Mouse (Mus musculus): Measurements from ENCODE around the gene Nudt22. TPM values are rescaled to one million over a fixed set of nuclear protein-coding genes. Genes with fewer than 3 reads are reported as not detected.
A peak's percentile ranks its signal among the peaks of the same experiment; 100 is the strongest.

Nudt22 gene
- total and polyA plus RNA-seq, 2 experiments from 2014 or later, result 19.7 to 20.8 TPM

DNA sequence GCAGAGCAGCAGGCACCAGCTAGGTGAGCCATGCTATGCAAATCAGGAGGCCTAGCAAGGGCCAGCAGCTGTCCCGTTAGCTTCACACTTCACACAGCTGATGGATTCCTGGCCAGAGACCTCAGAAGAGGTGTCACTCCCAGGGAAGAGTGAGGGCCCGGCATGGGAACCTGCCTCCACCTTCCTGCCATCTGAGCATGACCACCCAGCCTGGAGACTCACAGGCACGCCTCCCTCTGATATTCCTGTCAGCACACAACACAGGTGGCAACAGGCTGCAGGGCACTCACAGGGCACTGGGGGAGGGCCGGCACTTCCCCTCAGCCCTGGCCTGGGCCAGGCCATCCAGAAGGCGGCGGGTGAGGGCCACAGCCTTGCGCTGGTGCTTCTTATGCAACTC is 40.5 kb downstream of the Nudt22 start:
- no peak for ATAC-seq
- Histone ChIP-seq H3K9me3 (ENCODE audit: low read length) (no peaks in the 10 kb centered on the region), H3K27me3 (ENCODE audit: insufficient read depth, low read length) (no peaks in the 10 kb centered on the region), H3K36me3 (ENCODE audit: insufficient read depth, low read length) (0 out of 2 replicates have a peak, but pooled peaks cover 4% of the 10 kb centered on the region), H3K9ac (replicated peaks; ENCODE audit: low read length) (no peak overlapping the region), H3K4me3 (ENCODE audit: low read length) (no peak overlapping the region), H3K4me2 (ENCODE audit: low read depth, low read length) (no peak overlapping the region), H3K4me1 (ENCODE audit: insufficient read depth, low read length) (peaks cover 14% of the 10 kb centered on the region), H3K27ac (no peak overlapping the region)
- no peak for TF ChIP-seq CTCF (IDR thresholded peaks at IDR 0.05; ENCODE audit: low read depth)
- DNase-seq (ENCODE audit: low spot score), result no peak
- 81% methylated on average over 7 of the region's 7 CpGs for WGBS

DNA sequence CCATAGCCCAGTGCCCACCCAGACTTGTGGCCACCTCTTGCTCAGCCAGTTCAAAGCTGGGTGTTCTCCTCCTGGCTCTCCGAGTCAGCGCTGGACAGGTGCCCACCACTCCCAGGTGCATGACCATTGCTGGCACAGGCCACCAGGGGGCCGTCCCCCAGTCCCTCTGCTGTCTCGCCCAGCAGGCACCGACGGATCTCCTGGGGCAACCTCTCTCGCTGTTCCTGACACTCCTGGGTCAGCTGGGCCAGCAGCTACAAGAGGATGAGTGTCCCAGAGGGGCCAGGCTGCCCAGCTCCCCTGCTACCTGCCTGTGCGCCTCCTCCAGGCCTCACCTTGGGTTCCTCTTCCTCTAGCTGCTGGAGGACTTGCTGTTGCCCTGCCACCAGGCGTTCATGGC is 41.9 kb downstream of the Nudt22 start:
- Histone ChIP-seq H3K36me3 (ENCODE audit: insufficient read depth, low read length) (0 out of 2 replicates have a peak, but pooled peaks cover 4% of the 10 kb centered on the region), H3K27me3 (ENCODE audit: insufficient read depth, low read length) (no peaks in the 10 kb centered on the region), H3K9me3 (ENCODE audit: low read length) (no peaks in the 10 kb centered on the region), H3K4me2 (ENCODE audit: low read depth, low read length) (no peak overlapping the region), H3K4me1 (ENCODE audit: insufficient read depth, low read length) (peaks cover 14% of the 10 kb centered on the region), H3K27ac (no peak overlapping the region), H3K9ac (replicated peaks; ENCODE audit: low read length) (no peak overlapping the region), H3K4me3 (ENCODE audit: low read length) (no peak overlapping the region)
- TF ChIP-seq CTCF (IDR thresholded peaks at IDR 0.05; ENCODE audit: low read depth), result peak; percentile 42
- 53% methylated on average over 9 of the region's 9 CpGs for WGBS
- no peak for ATAC-seq
- no peak for DNase-seq (ENCODE audit: low spot score)

DNA sequence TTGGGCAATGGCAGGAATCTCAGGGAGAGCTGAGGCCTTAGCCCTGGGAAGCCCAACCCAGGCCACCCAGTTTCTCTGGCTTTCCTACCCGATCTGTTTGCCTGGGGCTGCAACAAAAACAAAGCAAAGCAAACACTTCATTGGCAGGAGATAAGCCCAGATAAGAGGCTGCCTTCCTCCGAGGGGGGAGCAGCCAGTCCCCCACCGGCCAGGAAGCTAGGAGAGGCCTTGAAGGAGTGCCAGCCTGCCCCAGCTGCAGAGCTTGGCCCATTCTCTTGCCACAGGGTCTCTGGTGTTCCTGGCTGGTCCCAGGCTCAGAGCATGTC is 43.2 kb downstream of the Nudt22 start:
- 15% methylated on average over 3 of the region's 3 CpGs for WGBS
- peak overlapping the region; percentile 61; the same call in 1 of the 2 replicates for H3K4me3 ChIP-seq (ENCODE audit: low read length)
- peaks cover 14% of the 10 kb centered on the region for H3K4me1 ChIP-seq (ENCODE audit: insufficient read depth, low read length)
- no peaks in the 10 kb centered on the region for H3K9me3 ChIP-seq (ENCODE audit: low read length)
- DNase-seq (ENCODE audit: low spot score) (no peak), ATAC-seq (no peak)
- TF ChIP-seq CTCF (IDR thresholded peaks at IDR 0.05; ENCODE audit: low read depth), result no peak
- H3K36me3 ChIP-seq (ENCODE audit: insufficient read depth, low read length), result 0 out of 2 replicates have a peak, but pooled peaks cover 4% of the 10 kb centered on the region
- peak overlapping the region; percentile 59; the same call in 1 of the 2 replicates for H3K9ac ChIP-seq (replicated peaks; ENCODE audit: low read length)
- no peaks in the 10 kb centered on the region for H3K27me3 ChIP-seq (ENCODE audit: insufficient read depth, low read length)
- peak overlapping the region; percentile 91; the same call in 1 of the 2 replicates for H3K27ac ChIP-seq
- H3K4me2 ChIP-seq (ENCODE audit: low read depth, low read length), result peak overlapping the region; percentile 99

DNA sequence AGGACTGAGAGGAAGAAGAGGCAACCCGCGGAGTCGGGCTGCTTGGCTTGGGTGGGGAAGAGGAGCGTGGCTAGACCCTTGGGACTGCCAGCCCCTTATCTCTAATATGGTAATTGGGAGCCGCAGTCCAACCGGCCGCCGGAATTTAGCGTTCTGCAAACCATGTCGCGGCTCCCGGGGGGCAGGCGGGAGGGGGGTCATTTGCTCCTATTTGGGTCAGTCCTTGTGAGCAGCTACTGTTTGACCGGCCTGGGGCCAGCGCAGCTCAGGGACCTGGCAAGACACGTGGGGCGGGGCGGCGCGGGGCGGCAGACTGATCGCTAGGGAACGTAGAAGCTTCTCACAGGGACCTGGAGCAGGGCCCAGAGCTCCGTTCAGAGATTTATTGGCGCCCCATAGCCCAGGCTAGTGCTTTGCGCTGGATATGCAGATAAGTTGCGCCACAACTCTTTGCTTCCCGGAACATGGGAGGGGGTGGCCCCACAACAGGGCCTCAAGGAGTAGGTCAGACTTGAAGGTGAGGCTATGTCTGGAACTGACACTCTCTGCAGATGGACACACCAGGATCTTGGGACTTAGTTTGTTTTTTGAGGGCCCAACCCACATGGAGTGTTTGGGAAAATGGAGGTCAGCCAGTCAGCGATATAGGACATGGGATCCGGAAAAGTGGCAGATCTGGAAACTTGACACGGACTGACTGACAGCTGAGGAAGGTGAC is 43.8 kb downstream of the Nudt22 start:
- peaks cover 14% of the 10 kb centered on the region for H3K4me1 ChIP-seq (ENCODE audit: insufficient read depth, low read length)
- H3K4me2 ChIP-seq (ENCODE audit: low read depth, low read length), result peak overlapping the region; percentile 99
- H3K36me3 ChIP-seq (ENCODE audit: insufficient read depth, low read length), result 0 out of 2 replicates have a peak, but pooled peaks cover 4% of the 10 kb centered on the region
- DNase-seq (ENCODE audit: low spot score) (peak; percentile 73), ATAC-seq (peak; percentile 48)
- H3K9ac ChIP-seq (replicated peaks; ENCODE audit: low read length), result peak overlapping the region; percentile 59
- no peak for TF ChIP-seq CTCF (IDR thresholded peaks at IDR 0.05; ENCODE audit: low read depth)
- H3K27ac ChIP-seq, result peak overlapping the region; percentile 91
- H3K4me3 ChIP-seq (ENCODE audit: low read length), result peak overlapping the region; percentile 61
- WGBS, result 2% methylated on average over 31 of the region's 31 CpGs
- no peaks in the 10 kb centered on the region for H3K27me3 ChIP-seq (ENCODE audit: insufficient read depth, low read length)
- no peaks in the 10 kb centered on the region for H3K9me3 ChIP-seq (ENCODE audit: low read length)

GRCm38 (mm10) chr19:6951381-6951968 is 44.4 kb downstream of the Nudt22 start:
- H3K9me3 ChIP-seq (ENCODE audit: low read length), result no peaks in the 10 kb centered on the region
- H3K4me1 ChIP-seq (ENCODE audit: insufficient read depth, low read length), result peaks cover 14% of the 10 kb centered on the region
- DNase-seq (ENCODE audit: low spot score), result peak; percentile 95
- 0% methylated on average over 35 of the region's 35 CpGs for WGBS
- H3K9ac ChIP-seq (replicated peaks; ENCODE audit: low read length), result peak overlapping the region; percentile 59
- TF ChIP-seq CTCF (IDR thresholded peaks at IDR 0.05; ENCODE audit: low read depth), result no peak
- peak overlapping the region; percentile 99 for H3K4me2 ChIP-seq (ENCODE audit: low read depth, low read length)
- no peaks in the 10 kb centered on the region for H3K27me3 ChIP-seq (ENCODE audit: insufficient read depth, low read length)
- peak overlapping the region; percentile 61 for H3K4me3 ChIP-seq (ENCODE audit: low read length)
- peak; percentile 88 for ATAC-seq
- H3K36me3 ChIP-seq (ENCODE audit: insufficient read depth, low read length), result 0 out of 2 replicates have a peak, but pooled peaks cover 4% of the 10 kb centered on the region
- H3K27ac ChIP-seq, result peak overlapping the region; percentile 91

- ATAC-seq (peak; percentile 25), DNase-seq (ENCODE audit: low spot score) (peak; percentile 75)
- peak overlapping the region; percentile 91 for H3K27ac ChIP-seq
- H3K4me1 ChIP-seq (ENCODE audit: insufficient read depth, low read length), result peaks cover 14% of the 10 kb centered on the region
- no peak for TF ChIP-seq CTCF (IDR thresholded peaks at IDR 0.05; ENCODE audit: low read depth)
- under 1% methylated on average over 28 of the region's 28 CpGs for WGBS
- no peaks in the 10 kb centered on the region for H3K9me3 ChIP-seq (ENCODE audit: low read length)
- peak overlapping the region; percentile 61 for H3K4me3 ChIP-seq (ENCODE audit: low read length)
- peak overlapping the region; percentile 99 for H3K4me2 ChIP-seq (ENCODE audit: low read depth, low read length)
- no peaks in the 10 kb centered on the region for H3K27me3 ChIP-seq (ENCODE audit: insufficient read depth, low read length)
- H3K9ac ChIP-seq (replicated peaks; ENCODE audit: low read length), result peak overlapping the region; percentile 59
- H3K36me3 ChIP-seq (ENCODE audit: insufficient read depth, low read length), result 0 out of 2 replicates have a peak, but pooled peaks cover 1% of the 10 kb centered on the region
Measured at GRCm38 (mm10) chr19:6950613-6951153, 45.2 kb downstream of the Nudt22 start.

Measured in hindbrain, postnatal 0 days (tissue).